Mouse (Mus musculus): Measurements from ENCODE around the gene Tank.

- TF ChIP-seq EP300 (IDR thresholded peaks at IDR 0.05; ENCODE audit: insufficient read depth, low read depth, low read length) (no peak), CTCF (IDR thresholded peaks at IDR 0.05; ENCODE audit: low read depth, low read length) (no peak)
Measured at GRCm38 (mm10) chr2:61569181-61569580, 9.2 kb upstream of the Tank start.
